ENCODE assay signal across 11 mouse cellular contexts in the genomic region with DNA sequence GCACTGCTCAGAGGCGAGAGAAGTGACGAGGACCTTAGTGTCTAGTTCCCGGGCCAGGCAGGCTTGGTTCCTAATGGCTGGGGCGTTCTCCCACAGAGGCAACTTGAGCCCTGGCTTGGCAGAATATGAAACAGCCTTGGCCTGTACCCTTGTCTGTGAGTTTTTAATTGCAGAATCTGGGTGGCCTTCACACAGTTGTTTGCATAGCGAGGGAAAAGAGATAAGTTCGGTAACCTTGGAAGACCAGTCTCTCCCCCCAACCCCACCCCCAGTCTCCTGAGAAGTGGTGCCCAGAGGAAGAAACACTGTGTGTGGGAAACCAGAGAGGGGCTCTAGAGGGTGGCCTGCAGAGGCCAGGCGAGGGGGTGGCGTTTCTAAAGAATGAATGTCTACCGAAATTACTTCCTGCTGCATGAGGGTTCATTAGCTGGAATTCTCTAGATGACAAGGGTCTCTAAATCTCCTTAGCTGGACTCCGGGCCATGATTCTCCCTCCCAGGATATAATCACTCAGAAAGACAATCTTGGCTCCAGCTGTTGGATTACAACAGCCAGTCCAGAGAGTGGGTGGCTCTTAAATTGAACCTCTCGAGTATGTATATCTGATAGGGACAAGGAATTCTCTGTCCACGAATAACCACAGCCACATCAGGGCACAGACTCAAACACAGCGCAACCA.
A peak's percentile ranks its signal among the peaks of the same experiment; 100 is the strongest.
DNase-seq lines count a peak whose midpoint lies in the region; ATAC-seq and TF ChIP-seq lines count a peak whose summit lies in the region.
"Had no signal": no experiment of that assay in that cellular context is flagged by ENCODE, and none has a peak within 500 bp of the region (broad histone marks: within the 10 kb centered on the region; RNA-seq: fewer than 3 reads in every experiment).

No protein-coding gene starts in this region.

- ATAC-seq in embryonic facial prominence, embryonic 13.5 days (ENCODE audit: insufficient number of reproducible peaks, insufficient read depth, low FRiP score, low TSS enrichment, low read depth): no peak
- ATAC-seq in limb, embryonic 15.5 days (ENCODE audit: insufficient number of reproducible peaks, low FRiP score, low TSS enrichment, low read depth): no peak

- WGBS in embryonic facial prominence, embryonic 13.5 days: 42% methylated on average over 13 of the region's 13 CpGs
- 40% methylated on average over 13 of the region's 13 CpGs for WGBS in limb, embryonic 15.5 days

- H3K4me3 ChIP-seq in CH12.LX (replicated peaks in 1 of 3; ENCODE audit: low read depth in 2 of 3, low read length in 2 of 3, poor library complexity in 1 of 3): no peak overlapping the region
- H3K4me3 ChIP-seq in embryonic facial prominence, embryonic 13.5 days: no peak overlapping the region
- H3K4me3 ChIP-seq in limb, embryonic 15.5 days: no peak overlapping the region
- H3K4me3 ChIP-seq: erythroblast, embryonic 14.5 days had no signal

- DNase-seq in heart, adult 11 months: peak; percentile 93
- DNase-seq in heart, postnatal 4 days: no peak
- no peak for DNase-seq in CH12.LX (ENCODE audit: extremely low read depth)
- DNase-seq in thymus, postnatal 14 days: no peak
- DNase-seq in left cerebral cortex, postnatal 4 days: no peak
- DNase-seq in urinary bladder, postnatal 36 days (ENCODE audit: low spot score in 2 of 2): no peak
- DNase-seq: B cell, adult 2 months; thymus, postnatal 25 days had no signal

- H3K4me2 ChIP-seq in CH12.LX (ENCODE audit: insufficient read depth, low read depth, poor library complexity, severe bottlenecking): 0 out of 2 replicates have a peak overlapping the region, but pooled peaks have one; percentile 15
- no peak overlapping the region for H3K4me2 ChIP-seq in embryonic facial prominence, embryonic 13.5 days
- H3K4me2 ChIP-seq in limb, embryonic 15.5 days: no peak overlapping the region

- dilution Hi-C loops in CH12.LX (cut with MboI; ENCODE audit: extremely low pct_ligation_motif_present, extremely low pct_unique_long_range_greater_than_20kb, low sequenced_read_pairs): no loop called here

- peaks cover 24% of the 10 kb centered on the region for H3K9me3 ChIP-seq in CH12.LX (replicated peaks; ENCODE audit: low read length)
- no peaks in the 10 kb centered on the region for H3K9me3 ChIP-seq in embryonic facial prominence, embryonic 13.5 days
- no peaks in the 10 kb centered on the region for H3K9me3 ChIP-seq in limb, embryonic 15.5 days

- no peak for TF ChIP-seq CTCF in CH12.LX (conservative IDR thresholded peaks at IDR 0.05 in 1 of 2, IDR thresholded peaks at IDR 0.05 in 1 of 2; ENCODE audit: low read depth in 2 of 2, low read length in 2 of 2)

- H3K9ac ChIP-seq in CH12.LX (ENCODE audit: insufficient read depth, low read depth): no peak overlapping the region
- no peak overlapping the region for H3K9ac ChIP-seq in embryonic facial prominence, embryonic 13.5 days
- no peak overlapping the region for H3K9ac ChIP-seq in limb, embryonic 15.5 days

- 0 out of 4 replicates have a peak, but pooled peaks cover 0 to 3% of the 10 kb centered on the region in 2 experiments for H3K4me1 ChIP-seq in CH12.LX (ENCODE audit: control insufficient read depth in 1 of 2, insufficient read depth in 2 of 2)
- peaks cover 12% of the 10 kb centered on the region for H3K4me1 ChIP-seq in embryonic facial prominence, embryonic 13.5 days
- H3K4me1 ChIP-seq in limb, embryonic 15.5 days: peaks cover 8% of the 10 kb centered on the region

- no peaks in the 10 kb centered on the region for H3K79me2 ChIP-seq in CH12.LX (replicated peaks; ENCODE audit: control insufficient read depth, extremely low read depth, insufficient read depth, poor library complexity, severe bottlenecking)

- in situ Hi-C loops in CH12.LX (cut with MboI; ENCODE audit: low pct_ligation_motif_present, low pct_unique_long_range_greater_than_20kb, low sequenced_read_pairs): no loop called here

- no peak for TF ChIP-seq POLR2A in CH12.LX (IDR thresholded peaks at IDR 0.05; ENCODE audit: low read depth, low read length)

- TF ChIP-seq EP300 in CH12.LX (IDR thresholded peaks at IDR 0.05; ENCODE audit: low read length): no peak

- intact Hi-C loops in left cerebral cortex, postnatal 4 days (cut with DNase I): loop anchor here (10.0 kb wide), 1 partner anchor 317 kb away; no protein-coding TSS in a partner anchor

- H3K36me3 ChIP-seq in CH12.LX (replicated peaks in 1 of 2; ENCODE audit: control insufficient read depth in 1 of 2, insufficient read depth in 1 of 2, low read length in 1 of 2): no peaks in the 10 kb centered on the region
- H3K36me3 ChIP-seq in embryonic facial prominence, embryonic 13.5 days: no peaks in the 10 kb centered on the region
- no peaks in the 10 kb centered on the region for H3K36me3 ChIP-seq in limb, embryonic 15.5 days

- TF ChIP-seq RAD21 in CH12.LX (IDR thresholded peaks at IDR 0.05; ENCODE audit: low read depth, low read length): no peak

- no peak overlapping the region for H3K27ac ChIP-seq in CH12.LX (ENCODE audit: insufficient read depth, low read depth)
- H3K27ac ChIP-seq in embryonic facial prominence, embryonic 13.5 days: peak overlapping the region; percentile 30; the same call in 1 of the 2 replicates
- peak overlapping the region; percentile 4; the same call in 1 of the 2 replicates for H3K27ac ChIP-seq in limb, embryonic 15.5 days

- no peaks in the 10 kb centered on the region for H3K27me3 ChIP-seq in CH12.LX (replicated peaks)
- no peaks in the 10 kb centered on the region for H3K27me3 ChIP-seq in embryonic facial prominence, embryonic 13.5 days
- H3K27me3 ChIP-seq in limb, embryonic 15.5 days: no peaks in the 10 kb centered on the region

TF ChIP-seq in CH12.LX, 34 proteins besides CTCF, POLR2A, EP300 and RAD21:
- TF ChIP-seq RCOR1 (conservative IDR thresholded peaks at IDR 0.05; ENCODE audit: low read depth, low read length): no peak
- no peak for TF ChIP-seq IRF4 (IDR thresholded peaks at IDR 0.05; ENCODE audit: low read depth, low read length)
- TF ChIP-seq CHD1 (IDR thresholded peaks at IDR 0.05; ENCODE audit: low read depth, low read length): no peak
